Mouse (Mus musculus) heart, postnatal 10 days (tissue): Measurements from ENCODE around the gene Tmem131l. TPM values are rescaled to one million over a fixed set of nuclear protein-coding genes. Genes with fewer than 3 reads are reported as not detected.

Experiments used
- DNase-seq, 2 experiments: peaks; one replicate each; pipeline ENCODE4 v3.0.0; 2021
- intact Hi-C: fragments of 180-260 bp; cut with DNase I; formaldehyde crosslinking; loops from one replicate; pipeline ENCODE4 v1.15.1; 2025
- total RNA-seq, 2 experiments: library from RNA; stranded (reverse); gene quantifications; 2 replicates each; pipeline ENCODE4 v1.2.3; 2021

Gene Tmem131l
- total RNA-seq, 2 experiments from 2014 or later = 31.4 to 32.6 TPM

DNA sequence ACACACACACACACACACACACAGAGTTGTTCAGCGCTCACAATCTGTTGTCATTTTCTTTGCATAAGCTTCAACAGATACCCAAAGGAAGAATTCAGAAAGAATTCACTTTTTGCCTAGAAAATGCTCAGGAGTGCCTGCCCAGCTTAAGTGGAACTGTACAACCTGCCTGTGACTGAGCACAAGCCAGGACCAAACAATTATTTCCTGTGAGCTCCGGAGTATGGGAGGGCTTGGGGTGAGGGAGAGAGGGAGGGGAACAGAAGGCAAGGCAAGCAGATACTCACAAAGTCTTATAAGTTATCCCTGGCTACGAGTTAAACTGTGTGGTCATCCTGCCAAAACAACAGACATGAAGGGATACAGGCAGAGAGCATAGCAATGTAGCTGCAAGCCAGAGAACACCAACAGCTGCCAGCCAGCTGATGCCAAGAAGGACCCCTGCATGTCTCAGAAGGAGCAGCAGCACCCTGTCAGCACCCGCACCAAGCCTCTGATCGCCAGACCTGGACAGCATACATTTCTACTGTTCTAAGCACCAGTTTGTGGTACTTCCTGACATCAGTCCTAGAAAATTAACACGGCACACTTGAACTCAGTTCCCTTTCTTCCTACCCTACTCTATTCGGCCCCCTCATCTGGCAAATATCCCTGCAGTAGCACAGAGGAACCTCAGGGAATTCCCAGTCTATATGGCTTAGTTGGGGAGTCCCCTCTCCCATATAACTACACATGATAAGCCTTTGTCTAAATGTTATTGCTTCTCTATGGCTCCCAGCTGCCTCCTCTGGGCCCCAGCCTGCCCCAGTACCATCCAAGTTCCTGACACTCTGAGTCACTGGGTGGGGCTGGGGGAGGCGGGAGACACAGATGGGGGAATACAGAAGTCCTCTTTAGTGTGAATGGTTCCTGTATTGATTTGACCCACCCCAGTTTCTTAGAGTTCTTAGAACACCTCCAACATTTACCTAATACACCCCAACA, 18.5 kb downstream of the Tmem131l start:
- no peak for DNase-seq
- intact Hi-C loops = no loop called here

GRCm38 (mm10) chr3:84020528-84020927, 19.4 kb downstream of the Tmem131l start:
- DNase-seq = no peak
- intact Hi-C loops = no loop called here

DNA sequence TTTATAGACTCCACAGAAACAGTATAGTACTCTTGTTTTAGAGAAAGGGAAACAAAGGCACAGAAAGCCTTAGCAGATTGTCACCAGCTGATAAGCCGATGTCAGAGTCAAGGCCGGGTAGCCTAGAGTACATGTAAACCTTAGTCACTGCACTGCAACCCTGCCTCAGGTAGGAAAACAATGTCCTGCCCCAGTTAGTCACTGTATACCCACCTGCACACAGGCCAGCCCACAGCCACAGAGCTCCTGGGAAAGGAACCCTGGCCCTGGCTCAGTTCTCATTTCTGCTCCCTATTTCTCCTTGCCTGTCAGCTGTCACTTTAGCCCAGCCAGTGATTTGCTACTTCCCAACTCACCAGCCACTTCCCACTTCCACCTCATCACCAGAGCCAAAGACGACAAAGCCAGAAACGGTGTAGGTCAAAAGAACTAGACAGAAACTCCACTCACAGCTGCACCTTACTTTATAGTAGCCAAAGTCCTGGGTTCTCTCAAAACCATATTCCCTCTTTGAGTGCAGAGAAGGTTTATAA, 24.4 kb downstream of the Tmem131l start:
- intact Hi-C loops = no loop called here
- DNase-seq = no peak

DNA sequence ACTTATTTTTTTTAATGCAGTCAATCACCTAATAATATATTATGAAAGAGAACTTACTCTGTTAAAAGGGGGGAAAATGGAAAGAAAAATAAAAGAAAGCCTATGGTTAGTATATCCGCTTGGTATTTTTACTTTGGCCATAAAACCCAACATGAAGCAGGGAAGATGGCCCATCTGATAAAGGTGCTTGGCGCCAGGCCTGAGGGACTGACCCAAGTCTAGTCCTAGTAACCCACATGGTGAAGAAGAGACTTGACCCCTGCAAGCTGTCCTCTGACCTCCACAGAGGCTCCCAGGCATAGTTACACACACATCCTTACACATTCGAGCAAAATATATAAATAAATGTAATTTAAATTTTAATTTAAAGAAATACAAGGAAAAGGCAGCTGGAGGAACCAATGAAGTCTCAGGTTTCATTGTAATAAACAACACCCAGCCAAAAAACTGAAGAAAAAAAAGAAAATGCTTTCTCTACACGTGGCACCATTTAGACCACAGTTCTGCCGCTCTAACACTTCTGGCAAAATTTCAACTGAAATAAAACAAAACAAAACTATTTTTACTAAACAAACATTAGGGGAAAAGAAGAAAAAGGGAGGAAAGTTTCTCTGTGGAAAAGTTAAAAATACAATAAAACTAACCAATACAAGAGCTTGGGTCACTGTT, 28.8 kb downstream of the Tmem131l start:
- no peak for DNase-seq
- intact Hi-C loops = no loop called here

DNA sequence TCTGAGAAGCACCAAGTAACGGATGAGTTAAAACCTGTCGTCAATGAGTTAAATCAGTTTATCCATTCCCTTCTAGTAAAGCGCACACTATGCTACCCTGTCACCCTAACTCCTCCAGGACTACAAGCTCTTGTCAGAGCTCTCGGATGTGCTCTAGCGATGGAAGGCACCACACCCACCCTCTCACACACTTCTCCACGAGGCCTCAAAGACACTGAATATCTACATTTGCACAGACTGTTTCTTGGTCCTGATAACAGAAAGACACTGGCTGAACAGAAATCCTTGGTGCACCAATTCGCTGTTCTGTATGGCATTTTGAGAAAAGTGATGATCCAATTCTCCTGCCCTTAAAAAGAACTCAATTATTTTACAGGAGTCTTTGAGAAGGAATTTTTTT, 34.0 kb downstream of the Tmem131l start:
- intact Hi-C loops = no loop called here
- no peak for DNase-seq

DNA sequence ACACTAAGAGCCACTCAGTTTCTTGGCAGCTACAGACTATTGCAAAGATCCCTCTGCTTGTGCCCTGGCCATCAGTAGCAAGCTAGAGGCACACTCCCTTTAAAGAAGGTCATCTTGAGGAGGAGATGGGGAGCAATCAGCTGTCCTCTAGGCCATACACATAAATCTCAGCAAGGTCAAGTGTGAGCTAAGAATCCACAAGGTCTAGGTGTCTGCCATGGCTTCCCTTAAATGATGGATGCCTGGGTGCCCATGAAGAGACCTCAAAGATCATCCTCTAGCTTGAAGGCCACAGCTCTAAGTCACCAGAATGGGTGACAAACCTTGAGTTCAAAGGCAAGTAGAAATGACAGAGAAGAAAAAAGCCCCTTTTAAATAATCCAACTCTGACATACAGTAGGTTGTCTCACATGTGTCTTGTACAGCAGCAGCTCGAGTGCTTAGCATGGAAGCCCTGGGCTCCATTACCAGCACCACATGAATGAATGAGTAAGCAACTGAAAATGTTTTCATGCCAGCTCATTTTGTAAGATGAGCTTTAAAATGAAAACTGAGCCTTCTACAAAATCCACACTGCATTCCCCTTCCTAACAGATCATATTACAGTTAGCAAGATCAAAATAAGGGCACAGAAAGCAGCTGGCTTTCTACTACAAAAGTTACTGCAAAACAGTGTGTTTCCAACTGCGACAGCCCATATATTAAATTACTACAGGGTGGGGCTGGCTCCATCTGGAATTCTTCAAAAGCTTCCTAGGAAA, 35.5 kb downstream of the Tmem131l start:
- intact Hi-C loops = no loop called here

GRCm38 (mm10) chr3:84002433-84003090, 37.4 kb downstream of the Tmem131l start:
- intact Hi-C loops = no loop called here
- DNase-seq = no peak

More for the DNA sequence above, 35.5 kb downstream of the Tmem131l start:
- DNase-seq = no peak

DNA sequence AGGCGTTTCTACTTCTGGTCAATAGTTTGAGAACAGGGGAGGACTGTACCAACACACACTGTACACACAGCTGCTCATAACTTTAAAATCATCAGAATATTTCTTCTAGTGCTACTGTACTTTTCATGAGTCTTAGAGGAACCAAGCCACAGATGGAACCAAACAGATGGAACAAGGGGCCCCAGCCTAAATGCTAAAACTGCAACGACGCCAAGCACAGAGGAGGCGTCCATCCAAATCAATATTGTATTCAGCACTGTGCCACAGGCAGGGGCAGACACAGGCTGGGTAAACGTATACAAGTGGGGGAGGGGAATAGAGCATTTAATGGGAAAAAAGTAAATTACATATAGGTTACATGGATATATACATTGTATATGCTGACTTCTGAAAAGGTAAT, 42.4 kb downstream of the Tmem131l start:
- DNase-seq = no peak
- intact Hi-C loops = no loop called here

DNA sequence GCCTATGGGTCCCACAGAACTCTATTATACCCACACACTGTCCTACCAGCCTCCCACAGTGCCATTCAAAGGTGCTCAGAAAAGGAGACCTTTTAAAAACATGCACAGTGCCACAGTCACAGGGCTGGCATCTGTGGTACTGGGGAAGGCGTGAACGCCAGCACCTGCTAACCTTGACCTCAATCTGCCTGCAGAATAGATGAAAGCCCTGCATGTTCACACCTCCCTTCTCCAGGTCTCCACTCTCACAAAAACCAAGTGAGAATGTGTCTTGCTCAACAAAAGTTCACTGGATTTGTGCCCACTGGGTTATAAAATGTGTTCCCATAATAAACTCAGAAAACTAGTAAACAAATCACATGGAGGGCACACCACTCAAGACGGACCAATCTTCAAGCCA, 42.9 kb downstream of the Tmem131l start:
- intact Hi-C loops = no loop called here
- peak in 1 of 2 experiments; percentile 27 for DNase-seq

DNA sequence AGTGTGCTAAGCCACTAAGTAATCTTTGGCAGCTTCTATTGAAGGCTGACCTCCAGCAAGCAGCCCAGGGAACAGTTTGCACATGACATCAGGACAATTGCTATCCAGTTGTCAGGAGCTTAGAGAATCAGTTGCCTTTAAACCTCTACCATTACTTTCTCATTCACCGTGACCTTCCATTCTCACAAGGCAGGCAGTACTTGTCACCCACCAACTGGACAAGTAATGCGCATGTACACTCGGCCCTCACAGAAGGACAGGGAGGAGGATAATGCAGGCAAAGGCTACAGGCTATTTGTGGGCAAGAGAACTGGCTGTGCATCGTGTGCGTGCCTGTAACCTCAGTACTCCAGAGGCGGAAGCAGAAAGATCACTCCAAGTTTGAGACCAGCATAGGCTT, 43.9 kb downstream of the Tmem131l start:
- intact Hi-C loops = no loop called here
- DNase-seq = peak; percentile 33 to 58

DNA sequence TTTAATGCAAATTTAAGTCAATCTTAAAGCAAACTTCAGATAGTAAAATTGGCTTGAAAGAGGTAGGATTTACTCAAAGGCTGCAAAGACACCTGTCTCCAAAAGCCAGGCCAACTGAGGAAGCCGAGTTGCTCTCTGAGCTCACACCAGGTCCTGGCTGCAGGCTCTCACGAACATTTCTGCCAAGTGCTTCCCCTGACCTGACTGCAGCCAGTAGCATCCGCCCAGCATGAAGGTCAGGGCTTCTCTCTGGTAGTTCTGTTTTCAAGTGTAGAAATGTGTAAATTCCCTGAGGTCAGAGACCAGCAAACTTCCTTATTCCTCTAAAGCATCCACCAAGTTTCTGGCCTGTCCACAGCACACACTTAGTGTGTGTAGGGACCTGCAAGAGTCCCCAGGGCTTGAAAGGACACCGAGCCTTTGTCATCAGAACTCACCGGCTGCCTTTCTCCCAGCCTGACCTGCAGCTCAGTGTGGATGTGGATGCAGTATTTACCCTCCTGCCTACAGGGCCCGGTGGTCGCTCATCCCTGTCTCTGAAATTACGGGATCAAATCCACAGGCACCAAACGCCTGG, 44.6 kb downstream of the Tmem131l start:
- intact Hi-C loops = no loop called here
- DNase-seq = peak; percentile 60 to 67

DNA sequence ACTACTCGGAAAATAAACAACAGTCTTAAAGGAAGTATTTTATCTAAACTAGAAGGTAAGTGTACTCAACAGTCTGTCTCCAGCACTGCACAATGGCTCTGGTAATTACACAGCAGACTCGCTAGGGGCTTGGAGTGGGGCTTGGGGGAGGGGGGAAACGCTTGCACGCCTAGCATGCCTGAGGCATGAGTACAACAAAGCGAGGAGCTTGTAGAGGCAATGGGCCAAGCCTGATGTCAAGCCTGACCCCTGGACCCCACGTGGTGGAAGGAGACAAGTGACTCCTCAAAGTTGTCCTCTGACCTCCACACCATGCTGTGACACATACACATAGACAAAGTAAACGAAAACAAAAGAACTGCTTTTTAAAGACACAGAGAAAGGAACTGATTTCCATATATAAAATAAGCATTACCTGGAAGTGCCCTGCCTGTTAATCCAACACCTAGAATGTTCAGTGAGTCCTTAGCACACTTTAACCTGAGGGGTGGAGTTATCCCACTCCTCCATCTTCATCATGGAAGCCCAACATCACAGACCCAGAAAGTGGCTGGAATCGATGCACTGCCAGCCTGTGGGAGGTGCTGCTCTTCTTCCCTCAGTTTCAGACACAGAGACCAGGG, 45.6 kb downstream of the Tmem131l start:
- intact Hi-C loops = no loop called here
- peak in 1 of 2 experiments; percentile 49 for DNase-seq

- intact Hi-C loops = loop anchor here (2.0 kb wide), 2 partner anchors 40 to 46 kb away; no protein-coding TSS in a partner anchor
- peak; percentile 93 to 94 for DNase-seq
Observed at GRCm38 (mm10) chr3:83993089-83993516, 46.9 kb downstream of the Tmem131l start.

DNA sequence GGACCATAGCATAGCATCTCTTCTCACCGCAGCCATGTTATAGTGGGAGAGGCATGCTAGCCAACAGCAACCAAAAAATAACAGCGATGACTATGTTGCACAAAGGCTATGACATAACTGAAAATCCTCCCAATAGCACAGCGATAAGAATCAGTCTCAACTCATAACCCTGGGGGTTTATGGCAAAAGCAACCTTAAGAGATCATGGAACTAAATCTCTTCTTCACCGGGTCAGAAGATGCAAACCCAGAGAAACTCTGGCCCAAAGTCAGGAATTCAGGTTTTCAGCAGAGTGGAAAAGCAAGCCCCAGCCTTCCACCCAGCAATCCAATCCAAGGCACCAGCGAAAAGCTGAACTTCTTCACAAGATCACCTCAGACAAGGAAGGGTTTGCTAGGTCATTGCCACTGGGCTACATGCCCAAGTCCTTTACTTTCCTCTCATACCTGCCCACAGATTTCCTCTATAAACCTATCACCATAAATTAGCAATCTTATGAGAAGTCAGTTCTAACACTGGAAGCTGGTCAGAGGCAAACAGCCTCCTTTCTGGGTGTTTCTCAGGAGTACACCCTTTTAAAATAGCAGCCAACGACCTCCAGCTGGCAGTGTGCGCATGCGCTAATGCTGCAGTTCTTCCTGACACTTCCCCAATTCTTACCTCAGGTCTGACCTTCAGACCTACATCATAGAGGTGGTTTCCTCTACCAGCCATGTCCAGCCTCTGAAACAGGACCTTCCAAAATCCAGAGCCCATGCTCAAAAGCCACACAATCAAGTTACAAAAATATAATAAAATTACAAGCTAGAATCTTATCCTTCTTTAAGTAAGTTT, 48.1 kb downstream of the Tmem131l start:
- intact Hi-C loops = loop anchor here (2.0 kb wide), 2 partner anchors 39 to 47 kb away; no protein-coding TSS in a partner anchor
- peak in 1 of 2 experiments; percentile 34 for DNase-seq

DNA sequence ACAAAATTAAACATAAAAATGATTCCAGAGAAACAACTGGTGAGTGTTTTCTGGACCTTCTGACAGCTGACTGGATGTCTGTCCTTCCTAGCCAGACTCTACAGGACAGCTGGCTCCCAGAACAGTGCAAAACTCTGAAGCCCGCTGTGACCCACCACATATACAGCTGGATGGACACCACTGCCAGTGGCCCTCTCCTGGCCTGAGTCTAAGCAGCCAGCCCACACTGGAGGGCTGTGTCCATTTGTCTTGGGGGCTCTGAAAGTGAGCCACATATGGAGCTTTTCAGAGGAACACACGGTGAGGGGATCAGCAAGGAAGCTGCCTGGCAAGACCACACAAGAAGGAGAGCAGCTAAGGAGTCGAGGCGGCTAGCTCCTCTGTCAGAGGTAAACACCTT, 51.8 kb downstream of the Tmem131l start:
- DNase-seq = peak in 1 of 2 experiments; percentile 22
- intact Hi-C loops = no loop called here

DNA sequence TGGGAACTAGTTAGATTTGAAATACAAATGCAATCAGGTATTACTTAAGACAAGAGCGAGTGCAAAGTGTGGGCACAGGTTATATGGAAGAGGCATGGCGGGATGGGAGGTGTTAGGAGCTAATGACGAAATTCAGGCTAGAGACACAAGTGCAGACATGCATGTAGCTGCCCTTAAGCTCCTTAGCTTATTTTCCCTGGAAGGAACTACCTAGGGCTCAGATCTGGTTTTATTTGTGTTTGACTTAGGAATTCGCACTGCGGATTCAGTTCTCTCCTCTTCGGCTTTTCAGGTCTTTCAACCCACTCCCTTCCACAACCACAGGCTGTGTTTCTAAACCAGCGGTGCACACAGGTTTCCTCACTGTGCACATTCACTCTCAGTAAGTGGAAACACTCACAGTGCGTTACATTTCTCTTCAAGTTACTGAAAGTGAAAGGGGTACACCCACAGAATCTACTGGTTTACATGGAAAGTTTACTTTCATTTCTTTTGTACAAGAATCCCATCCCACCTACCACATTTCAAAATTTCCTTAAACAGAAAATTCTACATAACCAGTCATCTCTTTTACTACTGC, 52.4 kb downstream of the Tmem131l start:
- intact Hi-C loops = no loop called here
- DNase-seq = no peak

DNA sequence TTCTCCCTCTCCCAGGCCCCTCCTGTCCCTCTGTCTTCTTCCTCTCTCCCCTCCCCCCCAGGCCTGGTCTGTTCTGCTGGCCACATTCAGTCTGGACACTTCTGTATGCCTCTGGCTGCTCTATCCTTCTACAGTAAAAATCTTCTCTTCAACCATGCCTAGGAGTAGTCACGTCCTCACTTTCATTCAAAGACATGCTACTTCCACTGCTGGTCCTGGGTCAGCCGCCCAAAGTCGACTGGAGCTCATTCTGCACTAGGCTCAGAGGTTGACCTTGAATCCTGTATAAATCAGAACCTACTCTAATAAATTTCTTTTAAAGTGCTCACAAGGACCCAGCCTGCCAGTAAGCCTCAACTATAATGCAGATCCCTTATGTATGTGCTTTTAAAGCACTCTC, 53.2 kb downstream of the Tmem131l start:
- intact Hi-C loops = no loop called here
- DNase-seq = peak in 1 of 2 experiments; percentile 23

GRCm38 (mm10) chr3:83985426-83985825, 54.5 kb downstream of the Tmem131l start:
- intact Hi-C loops = no loop called here
- DNase-seq = no peak
